Comparison of ENCODE assay signal across 10 mouse cellular contexts in genomic region chr12:112720216-112720615, GRCm38 (mm10). TPM values are rescaled to one million over a fixed set of nuclear protein-coding genes. Genes with fewer than 3 reads are reported as not detected.
DNase-seq lines count a peak whose midpoint lies in the region; ATAC-seq lines count a peak whose summit lies in the region.
"Had no signal": no experiment of that assay in that cellular context is flagged by ENCODE, and none has a peak within 500 bp of the region (broad histone marks: within the 10 kb centered on the region; RNA-seq: fewer than 3 reads in every experiment).

TSS of gene Cep170b (plus strand) at chr12:112720455.

- peak within 1 kb of the TSS; percentile 11 to 72; a peak in 3 of 4 replicates for H3K27ac ChIP-seq in heart, embryonic 14.5 days (replicated peaks in 1 of 2; ENCODE audit: control insufficient read depth in 1 of 2, insufficient read depth in 1 of 2, low read depth in 2 of 2, low read length in 2 of 2)
- no peak within 1 kb of the TSS for H3K27ac ChIP-seq in midbrain, embryonic 16.5 days (ENCODE audit: low read length)
- H3K27ac ChIP-seq: macrophage had no signal

- ATAC-seq in heart, embryonic 14.5 days (ENCODE audit: insufficient number of reproducible peaks, insufficient read depth, low FRiP score, low read depth), result no peak
- no peak for ATAC-seq in midbrain, embryonic 16.5 days
- ATAC-seq in activated CD4-positive, CD25-positive, alpha-beta regulatory T cell, adult 4 months, result no peak

- peak within 1 kb of the TSS; percentile 99 for H3K4me2 ChIP-seq in heart, embryonic 14.5 days (ENCODE audit: low read length)
- peak within 1 kb of the TSS; percentile 69 for H3K4me2 ChIP-seq in midbrain, embryonic 16.5 days (ENCODE audit: low read length)

- H3K36me3 ChIP-seq in heart, embryonic 14.5 days (ENCODE audit: control insufficient read depth, insufficient read depth, low read length), result no peaks in the 10 kb centered on the region
- H3K36me3 ChIP-seq in midbrain, embryonic 16.5 days (ENCODE audit: control insufficient read depth, insufficient read depth, low read length), result no peaks in the 10 kb centered on the region
- H3K36me3 ChIP-seq: G1E had no signal

- peak within 1 kb of the TSS; percentile 67 to 70 for H3K4me3 ChIP-seq in heart, embryonic 14.5 days (ENCODE audit: control insufficient read depth in 1 of 2, insufficient read depth in 1 of 2, low read depth in 1 of 2, low read length in 2 of 2)
- H3K4me3 ChIP-seq in midbrain, embryonic 16.5 days (ENCODE audit: low read depth, low read length), result peak within 1 kb of the TSS; percentile 86

- no peak for DNase-seq in heart, adult 18-20 months
- no peak for DNase-seq in heart, adult 9 months (ENCODE audit: low spot score in 2 of 2)
- DNase-seq in adrenal gland, adult 8-10 months, result no peak
- no peak for DNase-seq in layer of hippocampus, postnatal 10 days (ENCODE audit: low spot score in 2 of 2)
- DNase-seq in thymus, postnatal 0 days (ENCODE audit: low spot score), result no peak

- H3K9ac ChIP-seq in heart, embryonic 14.5 days (ENCODE audit: low read length), result peak within 1 kb of the TSS; percentile 82; the same call in 1 of the 2 replicates
- H3K9ac ChIP-seq in midbrain, embryonic 16.5 days (ENCODE audit: low read depth, low read length), result peak within 1 kb of the TSS; percentile 94

- H3K4me1 ChIP-seq in heart, embryonic 14.5 days (ENCODE audit: control insufficient read depth in 2 of 2, insufficient read depth in 2 of 2, low read length in 2 of 2), result peaks cover 5 to 11% of the 10 kb centered on the region in 2 experiments; a peak in 3 of 4 replicates
- H3K4me1 ChIP-seq in midbrain, embryonic 16.5 days (ENCODE audit: control insufficient read depth, insufficient read depth, low read length), result peaks cover 16% of the 10 kb centered on the region

- WGBS in heart, embryonic 14.5 days, result 69% methylated on average over 6 of the region's 6 CpGs
- 74% methylated on average over 6 of the region's 6 CpGs for WGBS in midbrain, embryonic 16.5 days

- H3K27me3 ChIP-seq in heart, embryonic 14.5 days (ENCODE audit: control insufficient read depth, insufficient read depth, low read length), result 0 out of 2 replicates have a peak, but pooled peaks cover 3% of the 10 kb centered on the region
- no peaks in the 10 kb centered on the region for H3K27me3 ChIP-seq in midbrain, embryonic 16.5 days (ENCODE audit: control insufficient read depth, insufficient read depth, low read depth, low read length)

- no peaks in the 10 kb centered on the region for H3K9me3 ChIP-seq in heart, embryonic 14.5 days (ENCODE audit: control insufficient read depth, low read length)
- H3K9me3 ChIP-seq in midbrain, embryonic 16.5 days (replicated peaks; ENCODE audit: control insufficient read depth, low read length, poor library complexity, severe bottlenecking), result no peaks in the 10 kb centered on the region

RNA-seq across cellular contexts. Expression of gene Cep170b, which starts in this region (rescaled TPM):
- total RNA-seq in heart, adult 18-20 months (2021), result 10 to 100 TPM; 10.1 to 11.1 TPM
- total RNA-seq in adrenal gland, adult 8-10 months (2022), result 10 to 100 TPM; 43.6 to 74.0 (median 59.1) TPM
- polyA plus RNA-seq in heart, embryonic 14.5 days (2014; fragmentation: Nextera tagmentation; extraction: Ambion mirVana), result 5.0 and 6.1 TPM in 2 replicates
- 100 to 1,000 TPM; 180 to 199 TPM for total RNA-seq in layer of hippocampus, postnatal 10 days (2021)
- 36.0 and 39.4 TPM in 2 replicates for polyA plus RNA-seq in midbrain, embryonic 16.5 days (2015; fragmentation: Nextera tagmentation; extraction: Ambion mirVana)
- polyA plus RNA-seq in activated CD4-positive, CD25-positive, alpha-beta regulatory T cell, adult 4 months (2017; shearing (Covaris generic)), result 1 to 10 TPM; 2.3 to 2.5 TPM
- polyA plus RNA-seq in thymus, postnatal 0 days (2015; fragmentation: Nextera tagmentation; extraction: Ambion mirVana), result 4.3 and 4.9 TPM in 2 replicates
- polyA plus RNA-seq: G1E had no signal
